Mouse (Mus musculus): ENCODE measurements around the gene Kif27. TPM values are rescaled to one million over a fixed set of nuclear protein-coding genes. Genes with fewer than 3 reads are reported as not detected.

The Kif27 gene
- total and polyA plus RNA-seq, 2 experiments from 2014 or later: 1.8 to 6.3 TPM

GRCm38 (mm10) chr13:58350606-58351005 is 8.3 kb downstream of the Kif27 start:
- TF ChIP-seq CTCF (IDR thresholded peaks at IDR 0.05): no peak

GRCm38 (mm10) chr13:58344505-58344904 is 14.4 kb downstream of the Kif27 start:
- no peaks in the 10 kb centered on the region for H3K36me3 ChIP-seq (ENCODE audit: insufficient read depth, low read length)
- ATAC-seq (ENCODE audit: low FRiP score) (no peak), DNase-seq (ENCODE audit: low spot score) (no peak)
- no peak overlapping the region for H3K27ac ChIP-seq (ENCODE audit: low read depth, low read length)
- no peak overlapping the region for H3K4me3 ChIP-seq (ENCODE audit: low read depth, low read length)
- H3K4me1 ChIP-seq (ENCODE audit: insufficient read depth, low read length): no peaks in the 10 kb centered on the region
- H3K4me2 ChIP-seq (ENCODE audit: low read depth, low read length, poor library complexity, severe bottlenecking): no peak overlapping the region
- 74% methylated on average over 9 of the region's 9 CpGs for WGBS
- H3K27me3 ChIP-seq (ENCODE audit: insufficient read depth, low read length): no peaks in the 10 kb centered on the region
- H3K9ac ChIP-seq (replicated peaks; ENCODE audit: low read length, poor library complexity, severe bottlenecking): no peak overlapping the region
- no peak for TF ChIP-seq CTCF (IDR thresholded peaks at IDR 0.05)
- no peaks in the 10 kb centered on the region for H3K9me3 ChIP-seq (ENCODE audit: low read length)

More at GRCm38 (mm10) chr13:58350606-58351005, 8.3 kb downstream of the Kif27 start:
- H3K27me3 ChIP-seq (ENCODE audit: insufficient read depth, low read length): no peaks in the 10 kb centered on the region
- ATAC-seq (ENCODE audit: low FRiP score) (no peak), DNase-seq (ENCODE audit: low spot score) (no peak)
- no peaks in the 10 kb centered on the region for H3K4me1 ChIP-seq (ENCODE audit: insufficient read depth, low read length)
- H3K27ac ChIP-seq (ENCODE audit: low read depth, low read length): no peak overlapping the region
- no peaks in the 10 kb centered on the region for H3K36me3 ChIP-seq (ENCODE audit: insufficient read depth, low read length)
- no peaks in the 10 kb centered on the region for H3K9me3 ChIP-seq (ENCODE audit: low read length)
- H3K4me2 ChIP-seq (ENCODE audit: low read depth, low read length, poor library complexity, severe bottlenecking): no peak overlapping the region
- 82% methylated on average over 4 of the region's 4 CpGs for WGBS
- no peak overlapping the region for H3K9ac ChIP-seq (replicated peaks; ENCODE audit: low read length, poor library complexity, severe bottlenecking)
- H3K4me3 ChIP-seq (ENCODE audit: low read depth, low read length): no peak overlapping the region

- H3K36me3 ChIP-seq (ENCODE audit: insufficient read depth, low read length): no peaks in the 10 kb centered on the region
- H3K9ac ChIP-seq (replicated peaks; ENCODE audit: low read length, poor library complexity, severe bottlenecking): no peak overlapping the region
- no peak overlapping the region for H3K4me2 ChIP-seq (ENCODE audit: low read depth, low read length, poor library complexity, severe bottlenecking)
- no peak for TF ChIP-seq CTCF (IDR thresholded peaks at IDR 0.05)
- no peaks in the 10 kb centered on the region for H3K9me3 ChIP-seq (ENCODE audit: low read length)
- ATAC-seq (ENCODE audit: low FRiP score) (no peak), DNase-seq (ENCODE audit: low spot score) (no peak)
- WGBS: 82% methylated on average over 12 of the region's 12 CpGs
- H3K27me3 ChIP-seq (ENCODE audit: insufficient read depth, low read length): no peaks in the 10 kb centered on the region
- no peak overlapping the region for H3K4me3 ChIP-seq (ENCODE audit: low read depth, low read length)
- H3K27ac ChIP-seq (ENCODE audit: low read depth, low read length): no peak overlapping the region
- H3K4me1 ChIP-seq (ENCODE audit: insufficient read depth, low read length): no peaks in the 10 kb centered on the region
Observed at GRCm38 (mm10) chr13:58337456-58337855, 21.5 kb downstream of the Kif27 start.

- DNase-seq (ENCODE audit: low spot score) (no peak), ATAC-seq (ENCODE audit: low FRiP score) (no peak)
- Histone ChIP-seq H3K36me3 (ENCODE audit: insufficient read depth, low read length) (no peaks in the 10 kb centered on the region), H3K27ac (ENCODE audit: low read depth, low read length) (no peak overlapping the region), H3K4me2 (ENCODE audit: low read depth, low read length, poor library complexity, severe bottlenecking) (no peak overlapping the region), H3K27me3 (ENCODE audit: insufficient read depth, low read length) (no peaks in the 10 kb centered on the region), H3K9me3 (ENCODE audit: low read length) (no peaks in the 10 kb centered on the region), H3K4me3 (ENCODE audit: low read depth, low read length) (no peak overlapping the region), H3K9ac (replicated peaks; ENCODE audit: low read length, poor library complexity, severe bottlenecking) (no peak overlapping the region), H3K4me1 (ENCODE audit: insufficient read depth, low read length) (no peaks in the 10 kb centered on the region)
- WGBS: 97% methylated on average over 5 of the region's 5 CpGs
- no peak for TF ChIP-seq CTCF (IDR thresholded peaks at IDR 0.05)
Observed at GRCm38 (mm10) chr13:58334116-58334515, 24.8 kb downstream of the Kif27 start.

GRCm38 (mm10) chr13:58317768-58318167 is 41.2 kb downstream of the Kif27 start:
- H3K4me2 ChIP-seq (ENCODE audit: low read depth, low read length, poor library complexity, severe bottlenecking): no peak overlapping the region
- H3K36me3 ChIP-seq (ENCODE audit: insufficient read depth, low read length): no peaks in the 10 kb centered on the region
- 20% methylated on average over 2 of the region's 2 CpGs for WGBS
- ATAC-seq (ENCODE audit: low FRiP score) (no peak), DNase-seq (ENCODE audit: low spot score) (peak; percentile 36)
- H3K27ac ChIP-seq (ENCODE audit: low read depth, low read length): peak overlapping the region; percentile 34
- no peaks in the 10 kb centered on the region for H3K27me3 ChIP-seq (ENCODE audit: insufficient read depth, low read length)
- no peaks in the 10 kb centered on the region for H3K9me3 ChIP-seq (ENCODE audit: low read length)
- no peak for TF ChIP-seq CTCF (IDR thresholded peaks at IDR 0.05)
- no peak overlapping the region for H3K9ac ChIP-seq (replicated peaks; ENCODE audit: low read length, poor library complexity, severe bottlenecking)
- no peaks in the 10 kb centered on the region for H3K4me1 ChIP-seq (ENCODE audit: insufficient read depth, low read length)
- no peak overlapping the region for H3K4me3 ChIP-seq (ENCODE audit: low read depth, low read length)

- whole genome bisulfite sequencing: 63% methylated on average over 6 of the region's 6 CpGs
- Histone ChIP-seq H3K27me3 (ENCODE audit: insufficient read depth, low read length) (no peaks in the 10 kb centered on the region), H3K27ac (ENCODE audit: low read depth, low read length) (no peak overlapping the region), H3K9me3 (ENCODE audit: low read length) (no peaks in the 10 kb centered on the region), H3K4me1 (ENCODE audit: insufficient read depth, low read length) (no peaks in the 10 kb centered on the region), H3K9ac (replicated peaks; ENCODE audit: low read length, poor library complexity, severe bottlenecking) (no peak overlapping the region), H3K4me3 (ENCODE audit: low read depth, low read length) (no peak overlapping the region), H3K4me2 (ENCODE audit: low read depth, low read length, poor library complexity, severe bottlenecking) (no peak overlapping the region), H3K36me3 (ENCODE audit: insufficient read depth, low read length) (no peaks in the 10 kb centered on the region)
- ATAC-seq (ENCODE audit: low FRiP score) (no peak), DNase-seq (ENCODE audit: low spot score) (no peak)
- no peak for TF ChIP-seq CTCF (IDR thresholded peaks at IDR 0.05)
Observed at GRCm38 (mm10) chr13:58314991-58315390, 43.9 kb downstream of the Kif27 start.
